Mouse (Mus musculus) left cerebral cortex, postnatal 4 days (tissue): ENCODE results near the gene Cyp2c50. TPM values are rescaled to one million over a fixed set of nuclear protein-coding genes. Genes with fewer than 3 reads are reported as not detected.
"Not testable (repeated sequence)": the region's sequence is repeated elsewhere in the genome, so short reads cannot be mapped to it uniquely, and the experiment has no call there.

Experiments
- DNase-seq: peaks from one replicate; pipeline ENCODE4 v3.0.0-alpha.2; 2022
- intact Hi-C: fragments of 180-260 bp; cut with DNase I; formaldehyde crosslinking; loops from one replicate; pipeline ENCODE4 v1.15.1; 2025
- total RNA-seq, 2 experiments: library from RNA; stranded (reverse); gene quantifications; 2 replicates each; pipeline ENCODE4 v1.2.3; 2021

Cyp2c50 gene
- not detected for total RNA-seq

- DNase-seq, intact Hi-C loops: not testable (repeated sequence)
These were observed at the start of gene Cyp2c50 for GRCm38 (mm10) chr19:40089421-40089820. Cyp2c50 (plus strand) TSS chr19:40089688.

GRCm38 (mm10) chr19:40073701-40074100 lies 15.8 kb upstream of the Cyp2c50 start, which contains the start of gene Cyp2c54:
Cyp2c54 (minus strand) TSS chr19:40073827.
- no peak for DNase-seq
- intact Hi-C loops = no loop called here

GRCm38 (mm10) chr19:40088381-40088780 lies 1.1 kb upstream of the Cyp2c50 start:
- intact Hi-C loops = no loop called here
- no peak for DNase-seq

DNA sequence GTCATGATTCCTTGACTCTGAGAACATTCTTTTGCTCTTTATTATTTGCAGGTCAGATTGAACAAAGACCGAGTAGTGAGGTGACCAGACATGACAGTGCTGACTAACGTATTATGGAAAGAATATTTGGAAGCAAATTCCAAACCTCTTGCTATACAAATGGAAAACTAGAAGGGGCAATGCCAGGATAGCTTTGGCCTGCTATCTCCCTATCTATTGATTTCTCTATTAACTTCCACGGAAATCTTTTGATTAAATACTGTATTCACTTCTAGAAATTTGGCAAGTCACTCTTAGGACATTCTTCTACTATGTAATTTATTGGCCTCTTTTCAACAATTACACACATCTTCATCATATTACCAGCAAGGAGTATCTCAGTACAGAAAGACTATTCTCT lies 1.6 kb downstream of the Cyp2c50 start:
- intact Hi-C loops = no loop called here
- no peak for DNase-seq

DNA sequence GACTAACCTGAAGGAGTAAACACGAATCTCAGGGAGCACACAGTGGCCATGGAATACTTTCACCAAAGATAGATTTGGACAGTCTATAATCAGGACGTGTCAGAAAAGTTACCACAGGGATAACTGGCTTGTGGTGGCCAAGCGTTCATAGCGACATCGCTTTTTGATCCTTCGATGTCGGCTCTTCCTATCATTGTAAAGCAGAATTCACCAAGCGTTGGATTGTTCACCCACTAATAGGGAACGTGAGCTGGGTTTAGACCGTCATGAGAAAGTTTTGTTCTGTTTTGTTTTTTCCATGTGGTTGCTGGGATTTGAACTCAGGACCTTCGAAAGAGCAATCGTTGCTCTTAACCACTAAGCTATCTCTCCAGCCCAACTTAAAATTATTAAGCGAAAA lies 30.1 kb downstream of the Cyp2c50 start:
- DNase-seq, intact Hi-C loops: not testable (repeated sequence)

DNA sequence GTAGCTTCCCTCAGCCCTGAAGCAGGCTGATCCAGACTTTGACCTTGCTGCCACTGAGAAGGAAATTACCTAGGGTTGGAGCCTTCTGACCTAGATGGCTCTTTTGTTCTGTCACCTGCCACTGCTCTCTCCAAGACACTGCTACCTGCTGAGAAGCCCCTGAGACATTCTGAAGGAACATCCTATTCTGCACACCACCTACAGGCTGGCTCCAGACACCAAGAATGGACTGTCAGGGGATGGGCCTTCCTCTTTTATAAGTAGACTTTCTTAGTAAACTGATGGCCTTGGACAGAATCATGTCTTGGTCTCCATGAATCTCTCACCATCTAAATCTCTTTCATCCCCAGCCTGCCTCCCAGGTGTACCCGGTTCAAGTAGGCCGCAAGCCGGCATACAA lies 35.7 kb downstream of the Cyp2c50 start:
- intact Hi-C loops = not testable (repeated sequence)

GRCm38 (mm10) chr19:40126996-40127395 lies 37.5 kb downstream of the Cyp2c50 start:
- DNase-seq, intact Hi-C loops: not testable (repeated sequence)

More for the DNA sequence above, 35.7 kb downstream of the Cyp2c50 start:
- DNase-seq = not testable (repeated sequence)

Other genes starting within 250 kb of the Cyp2c50 start
- gene Cyp2c69, start 202.9 kb upstream of the Cyp2c50 start, total RNA-seq = not detected
- not detected for gene Cyp2c37, start 97.3 kb upstream of the Cyp2c50 start, total RNA-seq
- not detected for gene Cyp2c54, start 15.9 kb upstream of the Cyp2c50 start, total RNA-seq
- gene Cyp2c70, start 97.6 kb downstream of the Cyp2c50 start, total RNA-seq = 1 to 10 TPM; 5.4 to 6.0 TPM
- gene Pdlim1, start 182.2 kb downstream of the Cyp2c50 start, total RNA-seq = 1 to 10 TPM; 1.6 to 3.4 TPM